Mouse (Mus musculus): ENCODE results near the gene Nr2f2. TPM values are rescaled to one million over a fixed set of nuclear protein-coding genes. Genes with fewer than 3 reads are reported as not detected.

Gene Nr2f2
- polyA plus RNA-seq, 2 experiments from 2014 or later, result not detected

DNA sequence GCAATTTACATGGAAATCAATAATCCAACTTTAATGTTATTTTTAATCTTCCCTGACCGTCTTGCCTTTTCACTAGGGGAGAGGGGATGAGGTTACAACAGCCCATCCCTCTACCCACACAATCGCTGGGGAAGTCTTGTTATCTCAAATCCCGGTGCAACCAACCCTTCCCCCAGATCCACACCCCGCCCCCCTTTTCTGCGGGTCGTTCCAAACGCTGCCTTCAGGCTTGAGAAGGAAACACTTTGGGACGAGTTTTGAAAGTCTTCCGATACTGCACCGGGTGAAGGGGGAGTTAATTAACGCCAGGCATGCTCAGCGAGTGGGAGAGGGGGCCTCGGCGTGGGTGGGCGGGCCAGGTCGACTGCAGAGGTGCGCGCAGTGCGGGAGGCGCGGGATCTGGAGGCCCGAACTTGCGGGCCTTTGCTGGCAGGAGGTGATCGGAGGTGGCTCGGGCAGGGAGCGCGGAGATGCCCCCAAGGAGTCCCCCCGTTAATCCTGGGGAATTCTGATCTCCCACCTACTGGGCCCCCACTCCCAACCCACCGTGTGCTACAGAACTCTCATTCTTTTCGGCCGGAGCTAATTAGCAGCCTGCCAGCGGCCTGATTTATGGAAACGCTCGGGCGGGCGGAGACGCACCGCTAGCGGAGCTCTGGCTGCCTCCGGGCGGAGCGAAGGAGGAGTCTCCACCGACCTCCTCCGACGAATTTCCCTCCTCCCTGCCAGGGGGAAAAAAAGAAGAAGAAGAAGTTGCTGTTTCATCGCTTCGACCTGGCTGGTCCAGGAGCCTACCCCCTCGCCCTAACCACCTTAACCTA, 35.1 kb downstream of the Nr2f2 start:
- ATAC-seq, result no peak

DNA sequence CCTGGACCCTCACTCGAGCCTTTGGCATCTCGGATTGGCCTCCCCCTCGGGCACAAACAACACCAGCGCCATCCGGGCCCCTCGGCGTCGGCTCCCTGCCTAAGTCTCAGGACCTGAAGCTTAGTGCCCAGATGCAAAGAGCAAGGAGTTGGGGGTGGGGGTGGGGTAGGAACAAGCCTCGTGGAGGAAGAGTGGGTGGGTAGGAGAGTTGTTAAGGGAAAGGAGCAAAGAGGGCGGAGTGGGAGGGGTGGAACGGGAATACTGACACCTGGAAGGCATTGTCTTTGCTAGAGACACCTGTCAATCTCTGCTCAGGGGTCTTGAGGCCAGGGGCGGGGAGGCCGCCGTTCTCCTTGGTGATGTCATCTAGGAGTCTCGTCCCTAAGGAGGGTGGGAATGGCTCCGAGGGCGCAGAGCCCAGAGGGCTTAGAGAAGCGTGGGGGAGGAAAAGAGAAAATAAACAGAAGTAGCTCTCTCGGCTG, 35.7 kb downstream of the Nr2f2 start:
- ATAC-seq, result no peak

DNA sequence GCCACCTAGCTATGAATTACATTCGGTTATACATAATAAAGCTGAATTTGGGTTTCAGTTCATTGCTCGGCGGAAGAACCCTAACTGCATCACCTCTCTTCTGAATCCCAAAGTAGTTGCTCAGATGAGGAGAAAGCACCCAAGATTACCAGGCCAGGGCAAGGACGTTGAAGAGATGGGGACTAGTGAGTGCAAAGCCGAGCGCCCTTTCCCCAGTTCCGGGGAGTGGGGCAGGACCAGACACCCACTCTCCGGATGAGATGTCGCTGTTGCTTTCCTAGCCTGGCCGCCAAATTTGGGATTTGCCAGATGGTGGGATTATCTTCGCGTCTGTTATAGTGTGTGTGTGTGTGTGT, 36.4 kb downstream of the Nr2f2 start:
- ATAC-seq, result no peak

DNA sequence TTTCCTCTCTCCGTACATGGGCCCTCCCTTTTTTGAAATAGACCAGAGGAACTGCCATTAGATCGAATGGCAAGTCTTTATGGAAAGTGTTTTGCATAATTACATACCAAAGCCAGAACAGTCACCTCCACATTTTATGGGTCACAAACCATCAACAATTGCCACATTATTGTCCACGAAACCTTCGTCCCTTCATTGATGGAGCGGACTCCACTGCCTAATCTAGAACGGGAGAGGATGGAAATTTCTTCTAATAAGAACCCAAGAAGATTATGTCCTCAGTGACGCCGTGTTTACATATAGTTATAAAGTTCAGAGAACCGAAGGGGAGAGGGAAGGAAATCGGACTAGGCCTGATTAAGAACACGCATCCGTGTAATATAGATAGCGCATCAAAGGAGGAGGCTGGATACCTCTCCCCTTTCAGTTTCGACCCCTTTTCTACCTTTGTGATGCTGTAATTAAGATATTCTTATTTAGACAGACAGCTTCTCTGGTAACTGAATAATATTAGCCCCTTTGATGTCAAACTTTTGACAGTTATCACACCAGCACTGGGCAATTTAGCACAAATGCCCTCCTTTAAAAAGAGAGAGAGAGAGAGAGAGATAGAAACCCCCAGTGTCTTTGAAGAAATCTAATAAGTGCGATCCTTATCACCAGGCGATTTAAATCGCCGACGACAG, 36.9 kb downstream of the Nr2f2 start:
- no peak for ATAC-seq

DNA sequence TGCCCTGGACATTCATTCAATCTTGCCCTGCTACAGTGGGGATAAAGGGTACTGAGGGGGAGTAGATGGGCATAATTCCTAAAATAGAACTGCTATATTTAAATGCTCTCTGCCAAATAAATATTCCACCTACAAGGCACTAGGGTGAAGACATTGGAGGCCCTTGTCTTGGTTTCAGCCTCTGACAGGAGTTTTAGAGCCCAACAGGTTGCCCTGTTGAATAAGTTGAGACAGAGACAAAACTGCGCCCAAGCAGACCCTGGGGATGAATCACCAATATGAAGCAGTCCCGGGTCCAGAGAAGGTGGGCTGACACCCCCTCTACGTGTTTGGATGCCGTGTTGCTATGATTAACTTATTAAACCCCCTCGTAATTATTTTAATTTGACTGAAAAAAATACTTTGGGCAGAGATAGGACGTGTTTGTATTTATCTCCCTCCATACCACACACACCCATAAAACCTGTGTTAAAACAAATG, 37.5 kb downstream of the Nr2f2 start:
- no peak for ATAC-seq

DNA sequence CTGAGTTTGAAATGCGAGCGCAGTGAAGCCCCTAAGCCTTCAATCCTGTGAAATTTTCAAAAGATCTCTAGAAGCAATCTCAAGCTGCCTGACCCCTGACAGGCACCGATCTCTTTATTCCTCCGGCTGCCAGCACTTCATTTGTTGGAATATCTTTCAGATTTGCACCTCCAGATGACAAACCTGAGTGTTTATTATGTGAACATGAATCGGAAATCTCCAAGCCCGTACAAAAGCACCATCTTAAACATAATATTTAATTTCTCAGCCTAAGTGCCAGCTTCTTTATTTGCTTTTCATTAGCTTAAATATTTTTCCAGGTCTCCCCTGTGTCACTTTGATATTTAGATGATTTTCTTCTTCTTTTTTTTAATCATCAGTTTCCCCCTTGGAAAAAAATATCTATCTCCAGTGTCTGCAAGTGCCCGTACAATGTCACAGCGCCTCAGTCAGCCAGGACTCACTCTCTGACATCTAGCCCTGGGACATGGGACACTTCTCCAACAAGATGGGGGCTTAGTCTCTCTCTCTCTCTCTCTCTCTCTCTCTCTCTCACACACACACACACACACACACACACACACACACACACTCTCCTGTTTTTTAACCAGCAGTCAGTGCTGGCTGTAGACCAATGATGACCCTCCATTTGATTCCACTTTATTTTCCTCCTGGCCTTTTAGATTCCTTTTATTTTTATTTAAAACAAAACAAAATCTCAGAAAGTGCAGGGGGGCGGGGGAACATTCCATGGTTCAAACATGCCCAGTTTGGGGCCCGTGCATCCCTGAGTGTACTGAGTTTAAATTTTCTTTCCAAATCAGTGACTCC, 38.1 kb downstream of the Nr2f2 start:
- ATAC-seq, result no peak

DNA sequence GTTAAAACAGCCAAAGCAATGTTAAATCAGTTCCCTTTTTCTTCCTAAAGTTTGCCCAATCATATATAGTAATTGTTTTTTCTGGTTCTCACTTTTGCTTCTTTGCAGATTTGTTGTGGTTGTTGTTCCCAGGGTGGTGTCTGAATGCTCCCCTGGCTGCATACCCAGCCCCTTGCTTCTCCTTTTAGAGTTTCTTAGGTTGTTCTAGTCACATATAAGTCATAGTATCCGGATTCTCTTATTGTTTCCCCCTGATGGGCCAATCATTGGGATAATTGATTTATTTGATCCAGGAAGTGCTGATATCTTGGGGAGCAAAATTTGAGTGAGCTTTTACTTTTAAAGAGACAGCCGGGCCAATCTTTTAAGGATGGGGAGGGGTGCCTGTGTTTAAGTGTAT, 39.3 kb downstream of the Nr2f2 start:
- ATAC-seq, result no peak

DNA sequence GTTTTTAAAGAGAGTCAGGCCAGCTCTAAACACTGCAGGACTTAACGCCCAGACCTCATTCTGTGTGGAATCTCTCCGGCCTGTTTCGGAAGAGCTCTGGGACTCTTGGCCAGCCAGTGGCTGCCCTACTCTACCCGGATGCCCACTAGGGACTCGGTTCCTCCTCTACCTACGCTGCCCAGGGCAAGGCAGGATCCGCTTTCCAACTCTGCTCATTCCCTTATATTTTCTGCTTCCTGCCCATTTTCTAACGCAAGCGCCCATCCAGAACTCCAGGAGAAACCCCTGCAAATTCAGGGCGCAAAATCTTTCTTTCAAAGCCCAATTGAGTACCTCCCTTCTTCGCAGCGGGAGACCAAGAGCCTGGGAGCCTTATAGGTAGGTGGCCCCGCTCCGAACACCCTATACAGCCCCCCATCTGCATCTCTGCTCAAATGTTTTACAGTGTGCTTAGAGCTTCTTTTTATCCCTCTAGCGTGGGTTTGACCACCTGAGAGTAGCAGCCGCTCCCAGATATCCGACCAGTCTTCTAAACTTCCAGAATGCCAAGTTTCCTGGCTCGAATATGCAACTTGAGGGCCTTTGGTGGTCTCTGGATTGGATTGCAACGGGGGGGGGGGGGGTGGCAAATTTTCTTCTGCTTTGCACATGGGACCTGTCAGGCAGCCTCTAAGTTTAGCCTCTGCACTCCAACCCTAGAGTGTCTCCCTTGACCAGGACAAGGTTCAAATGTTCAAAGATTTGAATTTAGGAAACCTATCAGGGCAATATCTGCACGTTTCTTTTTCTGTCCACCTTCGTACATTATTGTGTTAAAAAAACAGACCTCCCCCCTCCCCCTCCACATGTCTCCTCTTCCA, 40.1 kb downstream of the Nr2f2 start:
- no peak for ATAC-seq

DNA sequence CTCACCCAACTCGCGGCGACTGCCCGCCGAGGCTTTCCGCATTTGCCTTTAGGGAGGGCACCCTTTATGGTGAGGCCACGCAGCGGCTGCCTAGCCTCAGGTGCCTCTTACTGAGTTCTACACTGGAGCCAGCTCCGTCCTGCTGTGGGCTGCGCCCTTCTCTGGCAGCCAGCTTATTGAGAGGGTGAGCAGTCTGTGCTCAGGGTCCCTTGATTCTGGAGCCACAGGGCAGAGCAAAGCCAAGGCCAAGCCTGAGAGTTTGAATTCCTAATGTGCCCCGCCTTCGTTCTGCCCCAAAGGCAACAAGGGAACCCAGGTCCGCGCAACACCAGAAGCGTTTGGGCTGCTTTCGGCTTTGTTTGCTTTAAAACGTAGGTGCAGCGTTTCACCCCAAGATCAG, 41.2 kb downstream of the Nr2f2 start:
- no peak for ATAC-seq

DNA sequence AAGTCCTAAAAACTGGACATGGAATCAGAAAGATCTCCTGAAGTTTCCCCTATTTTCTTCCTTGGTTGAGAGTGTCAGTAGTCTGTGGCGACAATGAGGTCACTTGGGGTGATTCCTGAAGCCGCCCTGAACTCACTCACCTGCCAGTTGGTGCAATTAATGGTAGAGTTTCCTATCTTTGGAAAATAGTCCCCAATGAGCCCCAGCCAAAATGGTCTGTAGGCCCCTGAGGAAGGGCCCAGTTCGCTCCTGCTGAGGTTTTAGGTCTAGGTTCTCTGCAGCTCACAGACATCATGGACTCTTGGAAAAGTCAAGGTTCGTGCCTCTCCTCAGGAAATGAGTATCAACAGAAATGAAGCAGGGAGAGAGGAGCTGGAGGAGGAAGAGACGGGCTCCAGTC, 42.0 kb downstream of the Nr2f2 start:
- ATAC-seq, result no peak

DNA sequence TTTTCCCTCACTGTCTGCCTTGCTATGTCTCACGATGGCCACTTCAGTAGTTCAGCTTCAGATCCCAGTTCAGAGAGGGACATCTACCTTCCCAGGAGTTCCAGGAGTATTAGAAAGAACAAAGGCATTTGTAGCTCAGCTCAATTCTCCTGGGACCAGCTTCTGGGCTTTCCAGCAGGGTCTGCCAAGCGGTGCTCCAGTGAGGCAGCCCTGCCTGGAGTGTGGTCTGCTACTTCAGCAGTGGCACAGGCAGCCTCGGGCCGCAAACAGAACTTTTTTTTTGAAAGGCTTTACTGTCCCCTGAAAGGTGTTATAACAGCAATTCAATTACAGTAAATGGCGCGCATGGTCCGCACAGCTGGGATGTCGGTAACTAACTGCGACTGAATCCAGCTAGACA, 42.5 kb downstream of the Nr2f2 start:
- ATAC-seq, result no peak

DNA sequence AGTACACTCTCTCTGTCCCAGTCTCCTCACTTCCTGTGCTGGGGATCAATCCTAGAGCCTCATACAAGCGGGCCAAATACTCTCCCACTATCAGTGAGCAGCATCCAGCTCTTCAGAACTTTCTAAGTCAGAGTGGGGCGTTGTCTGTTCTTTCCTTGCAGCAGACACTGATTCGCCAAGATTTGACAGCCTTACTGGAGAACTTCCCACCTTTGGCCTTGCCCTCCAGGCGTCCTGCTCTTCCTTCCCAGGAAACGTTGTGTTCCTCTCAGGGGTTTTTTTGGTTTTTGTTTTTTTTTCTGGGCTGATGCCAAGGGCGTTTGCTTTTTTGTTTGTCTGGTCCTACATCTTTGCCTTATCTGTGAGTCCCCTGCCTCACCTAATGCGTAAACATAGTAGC, 60.8 kb downstream of the Nr2f2 start:
- ATAC-seq, result no peak

DNA sequence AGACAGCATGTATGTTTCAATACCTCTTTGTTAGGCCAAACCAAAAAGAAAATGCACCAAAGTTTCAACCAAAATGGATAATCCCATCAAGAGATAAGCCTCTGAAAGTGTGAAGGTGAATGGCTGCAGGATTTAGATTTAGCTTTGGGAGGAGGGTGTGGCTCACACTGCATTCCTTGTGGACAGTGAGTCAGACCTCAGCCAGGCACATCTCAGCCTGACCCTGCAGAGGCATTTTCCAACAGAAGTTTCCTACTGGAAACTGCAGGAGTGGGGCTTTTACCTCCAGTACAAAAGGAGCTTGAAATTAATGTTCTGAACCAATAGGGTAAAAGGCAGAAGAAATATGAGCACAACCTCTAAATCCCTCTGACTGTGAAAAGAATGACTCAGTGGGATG, 62.1 kb downstream of the Nr2f2 start:
- ATAC-seq, result no peak
